Mouse (Mus musculus) cerebellum, postnatal 4 days (tissue): ENCODE data around the gene Dgcr8.

ENCODE experiments used
- DNase-seq, 2 experiments: peaks; one replicate each; pipeline ENCODE4 v3.0.0; 2022; ENCODE audit warnings: low spot score in 2 of 2, mixed read lengths in 1 of 2

Dgcr8 gene

DNA sequence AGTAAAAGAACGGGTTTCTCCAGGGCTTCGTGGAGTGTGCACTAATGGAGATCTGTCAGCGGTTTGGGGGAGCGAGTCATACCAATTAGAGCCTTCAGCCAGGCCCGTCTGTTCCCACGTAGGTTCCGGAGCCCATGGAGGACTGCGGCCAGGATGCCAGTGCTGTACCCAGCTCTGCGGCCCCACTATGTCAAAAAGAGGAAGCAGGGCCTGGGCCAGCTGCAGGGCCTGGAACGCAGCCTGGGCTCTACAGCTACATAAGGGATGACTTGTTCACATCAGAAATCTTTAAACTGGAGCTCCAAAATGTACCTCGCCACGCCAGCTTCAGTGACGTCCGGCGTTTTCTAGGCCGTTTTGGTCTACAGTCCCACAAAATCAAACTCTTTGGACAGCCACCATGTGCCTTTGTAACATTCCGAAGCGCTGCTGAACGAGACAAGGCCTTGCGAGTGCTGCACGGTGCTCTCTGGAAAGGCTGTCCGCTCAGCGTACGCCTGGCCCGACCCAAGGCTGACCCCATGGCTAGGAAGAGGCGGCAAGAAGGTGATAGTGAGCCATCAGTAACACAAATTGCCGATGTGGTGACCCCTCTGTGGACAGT is 39.6 kb downstream of the Dgcr8 start:
- peak in 1 of 2 experiments; percentile 44 for DNase-seq

DNA sequence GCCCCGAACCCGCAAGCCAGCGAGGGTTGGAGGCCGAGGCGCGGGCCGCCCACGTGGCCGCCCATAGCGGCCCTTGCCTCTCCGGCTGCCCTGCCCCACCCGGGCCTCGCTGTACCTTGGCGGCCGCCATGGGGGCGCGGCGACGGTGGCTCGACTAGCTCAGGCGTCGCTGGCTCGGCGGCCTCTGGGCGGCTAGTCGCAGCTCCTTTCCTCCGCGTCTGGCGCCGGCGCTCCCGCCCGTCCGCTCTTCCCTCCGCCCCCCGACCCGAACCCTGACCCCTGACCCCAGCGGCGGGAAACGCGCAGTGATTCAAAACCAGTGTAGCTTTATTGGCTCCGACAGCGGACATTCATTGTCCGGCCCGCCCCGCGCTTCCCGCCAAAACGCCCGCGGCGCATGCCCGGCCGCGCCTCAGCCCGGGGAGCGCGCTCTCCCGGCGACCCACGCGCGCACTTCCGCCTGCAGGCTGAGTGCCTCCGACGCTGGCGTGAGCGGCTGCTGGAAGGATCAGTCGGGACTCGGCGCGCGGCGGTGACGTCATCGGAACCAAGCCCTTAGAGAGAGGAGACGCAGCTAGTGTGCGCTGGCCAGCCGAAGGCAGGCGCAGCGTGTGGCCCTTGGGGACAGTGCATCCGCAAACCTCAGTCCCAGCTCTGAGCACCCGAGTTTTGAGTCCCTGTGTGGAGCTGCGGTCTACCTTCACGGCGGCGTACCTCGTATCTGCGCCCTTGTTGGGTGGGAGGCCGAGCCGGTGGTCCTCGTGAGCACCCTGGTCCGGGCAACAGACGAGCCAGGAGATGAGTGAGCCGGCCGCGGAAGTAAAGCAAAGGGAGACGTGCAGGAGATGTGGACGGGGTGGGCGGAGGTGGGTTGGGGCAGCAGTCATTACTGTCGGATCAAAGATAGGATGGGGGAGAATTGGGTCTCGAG is 40.3 kb downstream of the Dgcr8 start, which contains the start of the genes Trmt2a and Ranbp1:
Gene Trmt2a, plus strand, starts transcription at position 247 of the 931 bp plus-strand sequence.
Gene Ranbp1, minus strand, starts transcription at position 300 of the 931 bp plus-strand sequence.
- DNase-seq, result peak; percentile 97 to 99

DNA sequence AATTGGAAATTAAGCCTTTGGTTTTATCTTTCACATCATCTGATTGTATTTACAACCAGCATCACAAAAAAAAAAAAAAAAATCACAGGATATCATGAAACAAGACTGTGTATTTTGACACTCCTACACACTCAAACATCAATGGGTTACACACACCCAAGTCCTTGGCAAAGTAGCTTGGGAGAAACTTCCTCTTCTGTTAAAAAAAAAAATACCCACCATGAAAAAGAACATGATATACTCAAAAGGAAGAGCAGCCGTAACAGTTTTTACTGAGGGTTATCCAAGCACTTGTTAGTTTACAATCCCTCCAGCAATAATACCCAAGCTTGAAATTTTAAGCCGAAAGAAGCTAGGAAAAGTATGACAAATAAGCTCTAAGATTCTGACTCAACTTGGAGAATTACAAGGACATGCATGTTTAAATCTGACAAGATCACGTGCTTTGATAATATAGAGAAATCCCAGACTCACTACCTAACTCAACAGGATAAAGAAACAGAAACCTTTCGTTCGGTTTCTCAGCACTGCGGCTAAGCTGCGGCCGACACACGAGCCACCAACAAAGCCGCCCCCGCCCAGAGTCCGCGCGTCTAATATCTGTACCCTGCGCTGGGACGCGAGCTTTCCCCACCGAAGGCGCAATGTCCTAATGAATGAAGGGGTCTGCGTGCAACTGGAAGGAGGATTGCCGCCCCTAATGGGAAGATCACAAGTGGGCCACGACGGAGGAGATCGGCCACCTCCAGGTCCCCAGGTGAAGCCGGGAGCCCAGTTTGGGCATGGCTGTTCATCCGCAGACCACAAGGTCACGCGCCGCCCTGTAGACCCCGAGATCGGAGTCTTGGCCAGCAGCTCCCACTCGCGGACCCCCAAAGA is 41.3 kb downstream of the Dgcr8 start:
- DNase-seq, result peak in 1 of 2 experiments; percentile 30

DNA sequence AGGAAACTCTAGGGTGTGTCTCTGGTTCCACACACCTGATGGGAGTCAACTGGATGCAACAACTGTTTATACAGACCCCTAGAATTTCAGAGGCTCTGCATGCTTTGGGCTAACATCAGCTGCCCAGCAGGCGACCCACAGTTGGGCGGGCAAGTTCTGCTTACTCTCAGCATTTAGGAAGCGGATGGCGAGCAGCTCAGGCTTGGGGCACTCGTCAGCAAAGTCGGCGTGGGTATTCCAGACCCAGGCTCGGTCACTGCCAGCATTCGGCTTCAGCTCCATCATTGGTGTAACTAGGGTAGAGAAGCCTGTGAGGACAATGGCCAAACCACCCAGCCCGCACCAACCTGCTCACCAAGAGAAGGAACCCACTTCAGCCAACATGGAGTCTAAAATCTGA is 47.5 kb downstream of the Dgcr8 start:
- no peak for DNase-seq

DNA sequence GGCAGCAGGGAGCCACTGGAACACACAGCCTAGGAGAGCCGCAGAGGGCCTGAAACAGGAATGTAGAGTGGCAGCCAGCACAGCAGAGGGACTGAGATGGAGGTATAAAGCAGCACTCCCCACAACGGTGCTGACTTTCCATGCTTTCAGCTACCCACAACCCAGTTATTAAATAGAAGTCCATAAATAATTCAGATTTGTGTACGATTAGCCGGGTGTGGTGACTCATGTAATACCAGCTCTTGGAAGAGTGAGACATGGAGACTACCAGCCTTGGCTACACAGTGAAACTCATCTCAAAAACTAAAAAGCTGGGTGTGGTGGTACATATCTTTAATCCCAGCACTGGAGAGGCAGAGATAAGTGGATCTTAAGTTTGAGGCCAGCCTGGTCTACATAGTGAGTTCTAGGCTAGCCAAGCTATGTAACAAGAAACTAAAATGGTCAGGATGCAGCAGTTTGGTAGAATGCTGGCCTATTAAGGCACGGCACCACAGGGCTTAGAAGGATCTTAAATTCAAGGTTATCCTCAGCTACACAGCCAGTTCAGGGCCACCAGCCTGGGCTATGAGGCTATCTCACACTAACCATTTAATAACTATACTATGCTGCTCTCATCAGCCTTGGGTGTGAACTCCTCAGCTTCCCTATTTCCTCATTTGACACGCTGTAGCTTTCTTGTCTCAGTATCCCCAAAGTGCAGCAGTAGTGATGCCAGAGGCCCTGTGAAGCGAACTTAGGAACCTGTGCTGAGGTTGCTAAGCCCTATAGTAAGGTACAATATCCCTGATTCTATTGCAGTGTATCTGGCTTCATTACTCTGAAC is 52.2 kb downstream of the Dgcr8 start:
- no peak for DNase-seq

DNA sequence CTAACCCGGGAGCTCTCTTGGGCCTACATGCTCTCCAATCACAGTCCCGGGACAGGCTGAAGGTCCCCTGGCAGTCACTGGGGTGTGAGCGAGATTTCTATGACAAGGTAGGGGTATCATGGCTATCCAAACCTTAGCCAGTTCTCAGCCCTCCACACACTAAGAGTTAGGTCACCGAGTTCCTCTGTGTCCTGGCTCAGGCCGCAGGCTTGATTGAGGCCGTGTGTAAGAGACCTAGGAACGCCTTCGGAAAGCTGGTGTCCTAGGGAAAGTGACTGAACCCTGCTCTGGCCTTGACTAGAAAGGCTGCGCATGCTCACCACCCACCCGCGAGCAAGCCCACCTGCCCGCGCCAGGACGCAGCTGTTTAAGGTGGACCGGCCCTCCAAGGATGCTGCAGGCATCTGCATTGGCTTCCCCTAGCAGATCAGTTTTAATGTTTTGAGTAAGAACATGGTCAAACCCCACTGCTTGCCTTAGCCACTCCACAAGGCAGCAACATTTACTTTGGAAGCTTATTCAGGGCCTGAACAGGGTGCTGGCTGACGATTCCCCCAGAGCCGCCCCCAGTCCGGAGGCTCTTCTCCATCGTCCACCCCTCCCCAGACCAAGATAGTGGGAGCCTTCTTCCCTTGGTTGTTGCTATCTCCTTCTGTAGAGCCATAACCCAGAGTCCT is 53.5 kb downstream of the Dgcr8 start:
- DNase-seq, result peak in 1 of 2 experiments; percentile 60

DNA sequence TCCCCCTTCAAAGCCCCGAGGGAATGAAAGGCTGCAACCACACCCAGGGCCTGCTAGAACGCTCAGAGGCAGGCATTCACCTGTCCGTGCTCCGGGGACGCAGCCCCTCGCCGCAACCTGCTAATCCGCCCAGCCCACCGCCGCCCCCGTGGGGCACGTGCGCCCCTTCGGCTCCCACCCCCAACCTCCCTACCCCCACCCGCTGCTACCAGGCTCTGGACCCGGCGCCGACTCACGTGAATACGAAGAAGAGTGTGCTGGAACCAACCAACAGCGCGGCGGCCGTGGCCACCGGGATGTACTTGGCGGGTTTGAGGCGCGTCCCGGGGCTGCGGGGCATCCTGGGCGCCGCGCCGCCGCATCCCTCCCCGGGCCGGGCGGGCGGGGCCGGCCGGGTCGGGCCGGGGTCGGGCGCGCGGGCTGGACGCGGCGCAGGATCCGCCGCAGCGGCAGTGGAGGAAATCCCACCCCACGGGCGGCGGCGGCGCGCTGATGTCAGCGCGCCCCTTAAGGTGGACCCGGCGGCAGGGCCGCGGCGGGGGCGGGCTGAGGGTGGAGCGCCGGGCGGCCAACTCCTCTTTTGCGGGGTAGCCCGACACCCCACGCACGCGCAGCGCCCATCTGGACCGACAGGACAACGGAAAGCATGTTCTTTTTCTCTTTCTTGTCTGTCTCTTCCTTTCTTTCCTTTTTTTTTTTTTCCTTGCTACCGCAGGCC is 54.2 kb downstream of the Dgcr8 start, which contains the start of gene Zdhhc8:
Gene Zdhhc8, minus strand, starts transcription at position 466 of the 718 bp plus-strand sequence.
- peak in 1 of 2 experiments; percentile 72 for DNase-seq

DNA sequence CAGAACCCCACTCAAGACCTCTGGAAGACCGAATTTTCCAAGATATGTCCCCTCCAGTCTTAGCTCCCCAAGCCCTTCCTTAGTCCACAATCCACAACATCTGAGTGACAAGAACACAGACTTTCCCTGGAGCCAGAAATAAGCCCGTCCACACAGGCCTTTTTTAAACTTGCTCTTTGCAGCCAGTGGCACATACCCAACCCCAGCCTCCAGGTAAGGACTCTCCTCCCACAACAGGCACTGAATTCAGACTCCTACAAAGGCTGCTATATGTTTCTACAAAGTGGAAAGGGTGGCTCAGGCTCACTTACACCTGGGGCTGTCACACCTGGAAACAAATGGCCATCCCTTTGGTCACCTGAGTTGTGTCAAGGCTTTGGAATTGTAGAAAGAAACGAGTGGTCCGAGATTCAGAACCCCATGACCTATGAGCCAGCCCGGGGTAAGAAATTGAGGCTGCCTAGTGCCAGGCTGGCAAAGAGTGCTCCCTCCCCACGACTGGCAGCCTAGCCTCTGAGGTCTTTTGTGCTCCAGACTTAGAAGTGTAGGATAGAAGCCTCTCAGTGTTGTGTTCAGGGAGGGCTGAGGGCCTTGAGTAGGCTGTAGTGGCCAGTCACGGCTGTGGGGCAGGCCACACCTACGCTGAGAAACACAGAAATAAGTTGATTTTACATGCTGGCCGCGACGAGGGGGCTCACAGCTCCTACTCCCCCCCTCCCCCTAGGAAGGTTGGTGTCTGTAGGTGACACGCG is 55.0 kb downstream of the Dgcr8 start:
- DNase-seq, result no peak

DNA sequence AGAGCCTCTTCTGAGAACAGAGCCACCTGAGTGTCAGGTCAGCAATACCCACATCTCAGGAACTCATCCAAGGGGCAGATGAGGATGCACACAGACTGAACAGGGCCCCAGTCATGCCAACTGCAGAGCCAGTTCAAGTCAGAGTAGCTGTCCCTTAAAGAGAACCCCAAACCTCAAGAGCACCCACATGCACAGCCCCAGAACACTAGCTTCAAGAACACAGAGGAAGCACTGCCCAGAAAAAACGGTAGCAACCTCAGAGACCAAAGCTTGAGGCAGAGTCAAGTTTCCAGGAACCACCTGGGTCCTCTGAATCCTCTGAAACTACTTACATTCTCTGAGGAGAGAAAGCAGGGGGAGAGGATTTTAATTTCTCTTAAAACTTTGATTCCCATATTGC is 55.6 kb downstream of the Dgcr8 start:
- no peak for DNase-seq

DNA sequence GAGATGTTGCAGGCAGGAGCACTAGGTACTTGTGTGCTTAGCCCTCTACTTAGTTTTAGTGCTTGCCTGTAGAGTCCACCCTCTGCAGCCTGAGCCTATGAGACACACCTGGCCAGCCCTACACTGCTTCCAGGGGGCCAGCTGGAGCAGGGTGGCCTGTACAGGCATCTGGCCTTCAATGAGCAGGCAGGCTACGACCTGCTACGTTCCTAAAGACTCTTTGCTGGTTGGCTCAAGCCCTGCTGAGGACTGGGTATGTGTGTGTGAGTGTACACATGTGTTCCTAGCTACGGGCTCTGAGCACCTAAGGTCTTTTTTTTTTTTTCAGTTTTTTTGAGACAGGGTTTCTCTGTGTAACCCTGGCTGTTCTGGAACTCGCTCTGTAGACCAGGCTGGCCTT is 57.6 kb downstream of the Dgcr8 start:
- DNase-seq, result no peak

DNA sequence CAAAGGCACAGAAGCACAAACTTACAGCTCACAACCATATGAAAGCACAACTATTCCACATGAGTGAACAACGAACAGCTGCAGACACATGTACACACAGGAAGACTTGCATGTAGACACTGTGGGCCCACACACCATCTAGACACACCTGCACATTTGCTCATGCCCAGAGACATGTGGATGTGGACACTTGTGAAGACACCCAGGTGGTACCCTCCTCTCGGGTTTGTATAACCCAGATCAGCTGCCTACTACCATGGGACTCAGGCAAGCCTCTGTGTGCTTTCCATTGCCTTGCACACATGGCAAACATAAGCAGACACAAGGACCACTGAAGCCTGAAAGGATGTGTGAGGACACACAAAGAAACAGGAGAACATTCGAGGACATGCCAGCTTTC is 58.0 kb downstream of the Dgcr8 start:
- DNase-seq, result no peak

DNA sequence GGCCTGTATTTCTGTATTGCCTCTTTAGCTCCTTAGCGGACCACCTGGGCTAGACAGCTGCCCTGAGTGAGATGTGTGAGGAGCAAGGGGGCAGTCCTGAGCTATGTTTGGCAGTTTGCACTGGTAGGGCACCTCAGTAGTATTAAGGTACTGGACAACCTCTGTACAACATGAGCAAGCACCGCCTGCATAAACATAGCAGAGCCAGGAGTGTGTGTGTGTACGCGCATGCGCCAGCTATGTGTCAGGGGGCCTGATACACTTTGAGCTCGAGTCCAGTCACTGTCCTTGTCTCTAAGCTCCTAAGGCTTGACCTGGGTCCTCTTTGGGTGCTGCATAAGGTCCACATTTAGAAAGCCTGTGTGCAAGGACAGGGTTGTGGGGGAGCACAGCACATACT is 58.4 kb downstream of the Dgcr8 start:
- DNase-seq, result no peak

DNA sequence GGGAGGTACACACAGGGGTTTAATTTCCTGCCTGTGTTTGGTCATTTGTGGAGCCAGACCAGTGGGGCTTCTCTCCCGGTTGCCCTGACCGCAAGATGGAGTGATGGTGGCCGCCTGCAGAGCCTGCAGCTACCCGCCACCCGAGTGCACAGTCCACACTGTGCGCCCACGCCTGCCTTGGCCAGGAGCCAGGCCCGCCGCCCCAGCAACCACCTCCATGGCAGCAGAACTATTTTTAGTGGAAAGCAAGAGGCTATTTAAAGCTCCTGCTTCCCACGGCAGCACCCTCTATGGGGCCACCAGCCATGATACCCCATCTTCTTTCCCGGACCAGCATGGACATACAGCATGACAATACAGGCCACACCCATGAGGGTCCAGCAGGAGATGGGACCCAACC is 59.4 kb downstream of the Dgcr8 start:
- DNase-seq, result no peak

DNA sequence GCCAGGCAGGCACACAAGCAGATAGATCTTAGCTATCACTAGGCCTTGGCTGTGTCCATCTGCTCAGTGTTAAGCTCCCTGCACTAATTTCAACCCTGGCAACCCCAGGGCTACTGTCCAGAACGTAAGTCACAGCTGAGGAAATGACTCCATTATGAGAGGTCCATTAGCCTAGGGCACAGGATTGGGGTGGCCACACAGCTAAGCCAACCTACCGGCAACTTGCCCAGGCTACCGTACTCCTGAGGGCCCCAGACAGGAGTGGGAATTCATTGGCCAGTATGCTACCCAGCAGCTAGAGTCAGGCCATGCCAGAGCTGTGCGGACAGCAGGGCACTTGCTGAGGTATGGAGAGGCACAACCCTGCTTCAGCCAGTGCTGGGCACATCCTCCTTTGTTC is 60.2 kb downstream of the Dgcr8 start:
- no peak for DNase-seq

DNA sequence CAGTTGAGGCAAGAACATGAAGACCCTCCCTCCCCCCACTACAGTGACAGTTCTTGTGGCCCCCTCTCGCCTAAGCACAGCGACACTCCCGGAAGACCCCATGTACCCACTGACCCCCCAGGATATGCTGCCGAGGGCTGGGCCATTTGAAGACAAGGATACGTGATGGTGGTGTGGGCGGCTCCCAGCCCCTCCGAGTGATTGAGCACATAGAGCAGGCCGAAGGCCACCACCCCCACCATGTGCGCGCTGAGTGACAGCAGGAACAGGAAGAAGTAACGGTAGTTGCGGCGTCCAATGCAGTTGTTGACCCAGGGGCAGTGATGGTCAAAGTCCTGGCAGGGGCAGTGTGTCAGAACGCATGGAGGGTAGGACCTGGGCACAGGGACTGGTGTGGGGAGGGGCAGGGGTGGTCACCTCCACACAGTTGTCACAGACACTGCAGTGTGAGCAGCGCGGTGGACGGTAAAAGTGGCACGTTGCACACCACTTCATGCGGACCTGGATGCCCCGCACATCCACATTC is 61.1 kb downstream of the Dgcr8 start:
- DNase-seq, result no peak

DNA sequence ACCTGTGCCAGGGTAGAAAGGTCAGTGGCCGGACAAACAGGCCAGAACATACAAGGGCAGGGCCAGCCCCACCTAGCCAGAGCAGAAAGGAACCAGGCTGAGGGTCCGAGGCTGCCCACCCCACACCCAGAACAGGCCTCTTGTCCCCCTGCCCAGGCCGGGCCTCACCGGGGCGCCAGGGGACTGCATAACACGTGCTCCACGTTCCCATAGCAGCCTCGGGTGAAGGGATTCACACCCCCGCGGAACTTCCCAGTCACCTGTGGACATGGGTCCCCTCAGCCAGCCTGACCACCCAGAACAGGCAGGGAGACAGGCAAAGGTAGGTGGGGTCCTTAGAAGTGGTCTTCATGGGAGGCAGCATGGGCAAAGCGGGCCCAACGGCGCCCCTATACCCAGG is 61.9 kb downstream of the Dgcr8 start:
- no peak for DNase-seq

DNA sequence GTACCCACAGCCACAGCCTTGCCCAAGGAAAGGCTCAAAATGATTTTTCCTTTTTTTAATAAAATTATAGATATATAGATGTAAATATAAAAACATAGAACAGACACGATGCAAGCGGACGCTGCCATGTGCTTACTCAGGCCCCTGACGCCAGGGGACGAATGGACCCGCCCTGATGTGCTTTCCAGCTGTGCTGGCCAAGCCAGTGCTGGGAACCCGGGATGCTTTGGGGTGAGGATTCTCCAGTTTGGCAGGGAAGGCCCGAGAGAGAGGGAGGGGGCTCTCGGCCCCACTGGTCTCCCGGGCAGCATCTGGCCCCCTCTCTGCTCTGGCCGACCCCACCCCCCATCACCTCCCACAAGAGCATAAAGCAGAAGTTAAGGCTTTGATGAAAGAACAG is 66.9 kb downstream of the Dgcr8 start:
- DNase-seq, result no peak

DNA sequence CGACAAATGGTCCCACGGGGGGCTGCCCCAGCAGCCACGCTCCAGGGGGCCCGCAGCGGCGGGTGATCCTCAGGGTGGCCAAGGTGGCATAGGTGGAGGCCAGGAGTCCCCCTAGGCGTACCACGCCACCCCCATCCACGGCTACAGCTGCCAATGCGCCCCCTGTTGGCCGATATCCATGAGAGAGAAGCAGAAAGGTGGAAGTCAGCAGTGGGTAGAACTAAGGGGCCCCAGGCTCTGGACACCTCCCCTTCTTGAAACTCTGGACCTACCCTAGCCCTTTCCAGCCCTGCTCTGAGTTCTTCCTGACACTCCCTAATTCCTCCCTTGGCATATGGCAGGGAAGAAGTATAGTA is 67.5 kb downstream of the Dgcr8 start:
- DNase-seq, result no peak
